Mouse (Mus musculus) cortical plate, adult 2 months (tissue): ENCODE measurements around the gene Vsig10l.

Experiments used
- CTCF ChIP-seq: fragments of 200-500 bp; IDR thresholded peaks from 2 replicates; pipeline ENCODE4 v1.5.1; 2011; ENCODE audit warnings: mild to moderate bottlenecking, control low read depth, low read length; ENCODE audit not compliant: insufficient read depth; ENCODE audit errors: extremely low read depth
- POLR2A ChIP-seq: fragments of 200-500 bp; IDR thresholded peaks from 2 replicates; pipeline ENCODE4 v1.6.1; 2011; ENCODE audit warnings: mild to moderate bottlenecking, low read length, control low read depth; ENCODE audit not compliant: insufficient read depth; ENCODE audit errors: extremely low read depth

- TF ChIP-seq POLR2A (no peak), CTCF (no peak)
These were observed 27.9 kb downstream of the Vsig10l start for GRCm38 (mm10) chr7:43490861-43491260.
